Mouse (Mus musculus): ENCODE measurements around the gene Slc33a1. TPM values are rescaled to one million over a fixed set of nuclear protein-coding genes. Genes with fewer than 3 reads are reported as not detected.

Gene Slc33a1
- total RNA-seq (2022) = 10 to 100 TPM; 25.2 to 27.9 (median 26.1) TPM

DNA sequence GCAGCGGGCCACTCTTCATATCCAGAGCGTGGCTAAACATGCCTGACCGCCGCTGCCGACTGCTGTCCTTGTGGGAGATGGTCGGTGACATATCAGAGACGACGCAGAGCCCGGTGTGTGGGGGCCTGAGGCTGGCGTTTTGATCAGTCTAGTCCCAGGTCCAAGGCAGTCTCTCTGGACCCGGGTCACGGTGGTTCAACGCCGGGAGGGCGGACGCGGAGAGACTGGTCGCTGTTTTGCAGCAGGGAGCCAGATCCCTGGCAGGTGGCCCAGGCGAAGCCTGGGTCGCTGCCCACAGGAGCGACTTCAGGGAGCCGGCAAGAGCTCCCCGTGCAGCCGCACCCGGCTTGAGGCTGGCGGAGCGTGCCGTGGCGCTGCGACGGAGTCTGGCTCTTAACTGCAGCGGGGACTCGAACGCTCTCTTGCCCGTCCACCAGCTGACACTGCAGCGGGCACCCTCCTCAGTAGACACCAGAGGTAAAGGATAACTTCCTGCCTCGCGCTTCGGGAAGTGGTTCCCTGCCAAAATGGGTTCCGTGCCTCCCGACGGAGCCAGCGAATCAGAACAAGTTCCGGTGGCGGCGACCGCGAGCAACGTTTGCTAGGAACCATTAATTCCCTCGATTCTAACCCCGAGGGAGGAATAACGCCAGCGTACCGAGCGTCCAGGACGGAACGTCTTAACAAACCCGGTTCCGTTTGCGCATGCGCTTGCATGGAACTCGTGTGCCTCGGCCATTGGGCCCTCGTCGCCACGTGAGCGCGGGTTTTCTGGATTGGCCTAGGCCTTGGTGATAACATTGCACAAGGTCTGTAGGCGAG is at the start of gene Slc33a1:
TSS of gene Slc33a1 (minus strand) at position 669 of the 822 bp plus-strand sequence.
- peak; percentile 98 to 99 for DNase-seq (ENCODE audit: low spot score in 2 of 2)

DNA sequence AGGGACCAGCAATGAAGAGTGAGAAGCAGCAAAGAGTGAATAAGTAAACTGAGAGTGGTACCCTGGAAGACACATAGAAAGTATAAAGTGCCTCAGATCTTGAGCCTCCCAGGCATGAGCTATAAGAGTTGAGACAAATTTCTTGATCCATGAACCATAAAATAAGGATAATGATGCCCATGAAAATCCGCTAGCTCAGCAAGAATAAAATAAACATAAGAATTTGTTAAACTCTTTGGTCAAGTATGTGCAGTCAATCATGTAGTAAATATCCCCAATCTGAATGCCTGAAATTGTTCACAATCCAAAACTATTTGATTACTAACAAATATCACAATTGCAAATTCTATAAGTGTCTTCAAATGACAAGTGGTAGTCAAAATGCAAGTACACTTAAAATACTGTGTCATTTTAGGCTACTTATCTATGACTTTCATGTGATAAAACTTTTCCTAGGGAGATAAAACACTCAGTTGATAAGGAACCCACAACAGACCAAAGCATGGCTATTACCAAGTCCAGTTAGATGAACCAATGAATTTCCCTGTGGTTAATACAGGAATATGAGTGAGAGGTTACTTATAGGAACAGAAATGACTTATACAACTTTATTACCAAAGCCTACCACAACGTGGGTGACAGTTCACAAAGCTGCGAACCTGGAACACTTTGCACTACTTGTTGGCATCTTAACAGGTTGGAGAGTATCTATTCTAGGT is 24.3 kb upstream of the Slc33a1 start:
- DNase-seq (ENCODE audit: low spot score in 2 of 2) = no peak

- no peak for DNase-seq (ENCODE audit: low spot score in 2 of 2)
These were observed 22.1 kb upstream of the Slc33a1 start for GRCm38 (mm10) chr3:63986656-63987055.

- DNase-seq (ENCODE audit: low spot score in 2 of 2) = no peak
These were observed 13.3 kb upstream of the Slc33a1 start for GRCm38 (mm10) chr3:63977895-63978294.

GRCm38 (mm10) chr3:63975955-63976908 is 11.7 kb upstream of the Slc33a1 start, which contains the start of gene Gmps:
Gene Gmps (plus strand): TSS chr3:63976106.
- DNase-seq (ENCODE audit: low spot score in 2 of 2) = peak; percentile 85 to 90

- no peak for DNase-seq (ENCODE audit: low spot score in 2 of 2)
These were observed 1.4 kb upstream of the Slc33a1 start for GRCm38 (mm10) chr3:63965929-63966328.

- DNase-seq (ENCODE audit: low spot score in 2 of 2) = no peak
These were observed 318 bp upstream of the Slc33a1 start for GRCm38 (mm10) chr3:63964922-63965249.

DNA sequence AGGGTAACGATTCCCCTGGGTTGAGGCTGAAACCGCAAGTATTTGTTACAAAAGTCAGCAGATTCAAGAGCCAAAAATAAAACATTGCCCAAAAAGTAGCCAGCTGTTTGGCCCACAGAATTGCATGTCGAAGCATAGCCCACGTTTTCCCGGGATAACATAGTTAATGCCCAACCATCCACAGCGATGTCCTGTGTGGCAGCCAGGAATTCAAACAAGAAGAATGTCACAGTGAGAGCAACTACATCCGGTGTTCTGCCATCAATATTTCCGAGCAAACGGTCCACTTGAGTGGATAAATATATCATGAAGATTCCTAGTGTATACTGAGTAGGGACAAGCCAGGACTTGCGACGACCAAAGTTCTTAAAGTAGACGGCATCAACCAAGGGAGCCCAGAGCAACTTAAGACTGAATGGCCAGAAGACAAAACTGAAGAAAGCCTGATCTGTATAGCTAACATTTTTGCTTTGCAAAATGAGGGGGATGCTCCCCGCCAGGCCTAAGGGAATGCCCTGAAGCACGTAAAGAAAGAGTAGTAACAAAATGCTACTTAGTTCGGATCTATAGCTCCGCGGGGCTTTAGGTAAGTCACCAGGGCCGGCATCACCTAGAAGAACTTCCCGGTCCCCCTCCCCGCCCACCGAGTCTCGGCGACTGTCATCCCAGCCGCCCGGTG is 1.0 kb downstream of the Slc33a1 start:
- DNase-seq (ENCODE audit: low spot score in 2 of 2) = no peak

DNA sequence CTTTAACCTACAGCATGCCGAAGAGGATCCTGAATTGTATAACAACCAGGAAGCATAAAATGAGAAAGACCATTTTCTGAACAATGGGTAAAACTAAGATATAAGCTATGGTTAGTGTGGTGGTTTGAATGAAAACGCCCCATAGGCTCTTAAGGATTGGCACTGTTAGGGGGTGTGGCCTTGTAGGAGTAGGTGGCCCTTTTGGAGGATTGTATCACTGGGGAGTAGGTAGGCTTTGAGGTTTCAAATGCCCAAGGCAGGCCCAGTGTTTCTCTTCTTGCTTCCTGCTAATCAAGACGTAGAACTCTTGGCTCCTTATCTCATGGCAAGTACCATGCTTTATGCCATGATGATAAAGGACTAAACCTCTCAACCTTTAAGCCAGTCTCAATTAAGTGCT is 14.7 kb downstream of the Slc33a1 start:
- DNase-seq (ENCODE audit: low spot score in 2 of 2) = no peak

- DNase-seq (ENCODE audit: low spot score in 2 of 2) = peak in 1 of 2 experiments; percentile 65
These were observed 23.2 kb downstream of the Slc33a1 start for GRCm38 (mm10) chr3:63941204-63941850.

DNA sequence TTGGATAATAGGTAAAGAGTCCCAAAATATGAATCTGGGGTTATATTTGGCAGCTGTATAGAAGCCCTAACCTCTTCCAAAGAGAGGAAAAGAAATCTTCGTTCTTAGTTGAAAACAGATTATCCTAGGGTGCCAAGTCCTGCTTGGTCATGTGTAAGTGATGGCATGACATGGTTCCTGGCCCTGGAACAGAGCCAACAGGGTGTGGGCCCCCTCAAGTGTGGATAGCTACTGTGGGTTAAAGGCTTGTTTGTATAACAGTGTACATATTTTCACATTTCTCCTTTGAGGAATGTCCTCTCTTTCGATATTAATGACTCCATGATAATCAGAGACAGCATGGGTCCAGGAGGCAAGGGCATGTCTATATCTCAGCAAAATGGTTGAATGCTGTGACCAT is 25.6 kb downstream of the Slc33a1 start:
- DNase-seq (ENCODE audit: low spot score in 2 of 2) = no peak

DNA sequence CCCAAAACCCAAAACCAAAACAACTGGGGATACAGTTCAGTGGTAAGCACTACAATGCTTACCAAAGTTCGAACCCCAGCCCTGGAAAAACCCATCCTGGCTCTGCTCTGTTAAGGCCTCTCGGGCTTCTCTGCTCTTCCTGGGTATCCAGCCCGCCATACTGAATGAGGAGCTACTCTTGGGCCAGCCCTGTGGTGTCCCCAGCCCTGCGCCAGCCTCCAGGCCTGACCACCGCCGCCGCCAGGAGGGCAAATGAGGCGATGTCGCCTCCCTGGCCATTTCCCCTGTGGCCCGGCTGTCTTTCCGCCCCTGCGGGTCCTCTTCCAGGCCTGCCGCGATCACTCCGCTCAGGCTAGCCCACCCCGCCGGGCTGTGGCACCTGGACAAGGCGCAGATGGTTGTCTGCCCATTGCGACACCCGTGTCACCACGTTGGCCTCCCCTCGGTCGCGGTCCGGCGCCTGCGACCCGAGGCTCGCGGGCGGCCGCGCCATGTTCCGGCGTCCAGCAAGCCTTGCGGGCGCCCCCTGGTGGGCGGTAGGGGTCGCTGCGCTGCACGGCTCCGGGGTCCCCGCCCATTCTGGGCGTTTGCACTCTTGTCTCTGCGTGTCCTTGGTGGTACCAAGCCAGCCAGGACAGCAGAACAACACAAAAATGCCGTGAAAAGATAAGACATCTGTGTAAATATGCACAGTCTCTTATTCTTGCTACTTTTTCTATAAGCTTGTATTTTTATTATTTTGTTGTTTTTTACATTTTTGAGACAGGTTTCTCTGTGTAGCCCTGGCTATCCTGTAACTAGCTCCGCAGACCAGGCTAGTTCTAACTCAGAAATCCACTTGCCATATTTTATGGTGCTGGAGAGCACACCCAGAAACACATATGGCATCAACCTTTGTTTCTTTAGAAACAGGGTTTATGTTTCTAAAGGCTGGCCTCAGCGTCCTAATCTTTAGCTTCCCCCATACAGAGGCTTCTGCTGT is 35.4 kb downstream of the Slc33a1 start, which contains the start of gene E130311K13Rik:
TSS of gene E130311K13Rik (minus strand) at position 595 of the 982 bp plus-strand sequence.
- peak; percentile 76 to 78 for DNase-seq (ENCODE audit: low spot score in 2 of 2)

DNA sequence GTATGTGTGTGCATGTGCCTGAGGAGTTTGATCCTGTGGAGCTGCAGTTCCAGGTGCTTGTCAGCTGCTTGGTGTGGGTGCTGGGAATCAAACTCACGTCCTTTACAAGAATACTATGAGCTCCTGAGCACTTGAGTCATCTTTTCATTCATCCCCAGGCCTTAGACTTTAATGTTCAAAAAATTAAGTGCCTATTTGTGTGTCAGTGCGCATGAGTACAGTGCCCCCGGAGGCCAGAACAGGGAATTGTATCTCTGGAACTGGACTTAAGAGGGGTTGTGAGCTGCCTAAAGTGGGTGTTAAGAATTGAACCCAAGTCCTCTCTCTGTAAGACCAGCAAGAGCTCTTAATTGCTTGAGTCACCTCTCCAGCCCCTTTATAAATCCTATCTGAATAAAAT is 44.9 kb downstream of the Slc33a1 start:
- no peak for DNase-seq (ENCODE audit: low spot score in 2 of 2)

DNA sequence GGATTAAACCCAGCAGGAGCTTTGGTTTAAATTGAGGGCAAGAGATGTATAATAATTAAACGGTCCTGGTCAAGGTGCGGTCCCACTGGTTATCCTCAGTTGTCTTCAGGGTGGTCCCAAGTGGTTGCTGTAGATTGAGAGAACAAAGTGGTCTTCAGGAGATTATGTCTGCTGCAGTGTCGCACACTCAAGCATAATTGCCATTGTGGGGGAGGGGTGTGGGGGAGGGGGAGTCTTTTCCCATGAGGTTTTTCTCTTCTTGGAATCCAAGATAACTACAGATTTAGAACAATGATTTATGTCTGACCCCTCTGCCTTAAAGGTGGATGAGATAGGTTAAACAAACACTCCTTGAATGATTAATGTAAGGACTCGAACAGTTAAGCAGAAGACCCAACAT is 54.3 kb downstream of the Slc33a1 start:
- DNase-seq (ENCODE audit: low spot score in 2 of 2) = no peak

DNA sequence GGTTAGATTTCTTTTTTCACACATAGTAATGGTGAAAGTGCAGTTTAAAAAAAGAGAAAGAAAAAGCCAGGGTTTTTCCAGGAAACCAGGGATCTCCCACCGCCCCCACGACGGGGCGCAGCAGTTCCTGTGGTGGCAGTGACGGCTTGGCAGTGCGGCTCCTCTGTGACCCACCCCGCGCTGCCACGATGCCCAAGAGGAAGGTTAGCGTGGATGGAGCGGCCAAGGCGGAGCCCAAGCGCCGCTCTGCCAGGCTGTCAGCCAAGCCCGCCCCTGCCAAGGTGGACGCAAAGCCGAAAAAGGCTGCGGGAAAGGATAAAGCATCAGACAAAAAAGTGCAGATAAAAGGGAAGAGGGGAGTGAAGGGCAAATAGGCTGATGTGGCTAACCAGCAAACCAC is 59.3 kb downstream of the Slc33a1 start:
- no peak for DNase-seq (ENCODE audit: low spot score in 2 of 2)

DNA sequence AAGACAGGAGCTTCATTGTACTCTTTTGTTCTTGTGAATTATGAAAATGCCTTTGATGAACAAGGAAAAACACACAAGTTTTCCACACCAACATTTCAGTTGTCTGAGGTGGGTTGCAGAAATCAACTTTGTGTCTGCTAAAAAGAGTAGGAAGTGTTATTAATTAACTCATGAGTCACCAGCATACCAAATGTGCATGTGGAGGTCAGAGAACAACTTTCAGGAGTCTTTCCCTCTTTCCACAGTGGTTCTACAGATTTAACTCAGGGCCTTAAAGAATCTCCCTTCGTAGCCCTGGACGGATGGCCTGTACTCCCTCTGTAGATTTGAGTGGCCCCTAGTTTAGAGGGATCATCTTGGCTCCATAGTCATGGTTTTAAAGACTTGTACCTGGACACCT is 60.4 kb downstream of the Slc33a1 start:
- no peak for DNase-seq (ENCODE audit: low spot score in 2 of 2)

DNA sequence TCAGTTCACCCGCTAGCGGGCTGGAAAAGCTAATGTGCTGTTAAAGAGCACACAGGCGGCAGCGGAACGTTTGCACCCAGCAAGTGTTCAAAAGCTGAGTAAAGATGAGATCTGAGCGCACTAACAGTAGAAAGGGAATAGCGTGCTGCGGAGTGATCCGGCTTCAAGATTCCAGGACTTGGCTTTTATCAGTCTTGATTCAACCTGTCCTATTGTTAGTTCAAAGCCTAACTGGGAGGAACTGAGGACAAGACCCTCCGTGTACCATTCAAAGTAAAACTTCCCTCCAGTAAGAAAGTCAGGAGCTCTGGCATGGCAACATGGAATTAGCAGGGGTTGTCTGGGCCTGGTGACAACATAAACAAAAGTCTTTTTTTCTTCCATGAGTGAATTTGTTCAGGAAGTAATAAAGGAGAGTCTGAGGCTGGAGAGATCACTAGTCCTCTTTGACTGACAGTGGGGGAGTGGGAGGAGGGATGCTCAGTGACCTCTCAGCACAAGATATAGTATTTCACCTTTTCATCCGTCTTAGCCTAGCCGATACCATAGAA is 64.5 kb downstream of the Slc33a1 start:
- DNase-seq (ENCODE audit: low spot score in 2 of 2) = no peak

- DNase-seq (ENCODE audit: low spot score in 2 of 2) = peak in 1 of 2 experiments; percentile 10
These were observed 65.3 kb downstream of the Slc33a1 start, which contains the start of gene Plch1 for GRCm38 (mm10) chr3:63899309-63899695. Gene Plch1 (minus strand): TSS chr3:63899472.
